Mouse (Mus musculus) hematopoietic stem cell, adult 5-6 weeks (primary cell): ENCODE measurements at regions not wholly inside any gene's neighbourhood (a gene's known extent, or its start where the extent isn't known, plus 50 kb on each side); places are given as distances from the start of the nearest gene placed in this dataset.

Experiments used
- ATAC-seq, 2 experiments: fragments of 125-278 bp in 1 of 2; replicated peaks in 1 of 2; 2 replicates each; pipeline ENCODE4 v1.8.0; 2016 to 2017; ENCODE audit warnings: inconsistent platforms in 2 of 2, mild to moderate bottlenecking in 2 of 2, moderate number of reproducible peaks in 2 of 2, low read depth in 1 of 2, moderate TSS enrichment in 1 of 2; ENCODE audit not compliant: low FRiP score in 2 of 2, poor library complexity in 2 of 2, severe bottlenecking in 2 of 2, insufficient read depth in 1 of 2, low TSS enrichment in 1 of 2

DNA sequence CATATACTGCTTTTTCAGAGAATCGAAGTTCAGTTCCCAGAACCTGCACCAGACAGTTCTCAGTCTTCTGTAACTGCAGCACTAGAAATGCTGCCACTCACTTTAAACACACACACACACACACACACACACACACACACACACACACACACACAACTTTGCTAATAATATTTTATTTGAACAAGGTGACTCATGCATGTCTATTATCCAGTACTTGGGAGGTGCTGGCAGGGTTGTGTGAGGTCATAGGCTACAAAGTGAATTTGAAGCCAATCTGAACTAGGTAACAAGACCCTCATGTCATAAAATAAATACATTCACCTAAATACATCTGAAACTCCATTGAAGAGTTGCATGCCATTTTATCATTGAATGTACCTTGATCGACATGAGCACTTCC lies 682.9 kb upstream of the Vstm2b start:
- no peak for ATAC-seq

DNA sequence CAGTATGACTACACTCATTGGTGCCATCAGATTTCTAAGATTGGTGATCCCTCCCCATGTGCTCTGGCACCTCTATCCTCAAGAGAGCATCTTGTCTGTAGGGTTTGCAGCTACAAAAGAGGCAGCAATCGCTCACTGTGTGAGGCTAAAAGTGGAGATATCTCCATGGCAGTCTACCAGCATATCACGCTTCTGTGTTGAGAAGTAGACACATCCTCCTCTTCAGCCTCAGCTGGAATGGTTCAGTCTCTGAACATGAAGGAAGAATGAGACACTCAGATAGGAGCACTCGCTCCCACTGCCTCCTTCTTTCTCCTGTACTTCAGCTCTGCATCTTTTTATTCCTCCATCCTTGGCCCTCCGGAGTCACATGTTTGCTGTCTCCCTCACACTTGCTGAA lies 677.6 kb upstream of the Vstm2b start:
- no peak for ATAC-seq

DNA sequence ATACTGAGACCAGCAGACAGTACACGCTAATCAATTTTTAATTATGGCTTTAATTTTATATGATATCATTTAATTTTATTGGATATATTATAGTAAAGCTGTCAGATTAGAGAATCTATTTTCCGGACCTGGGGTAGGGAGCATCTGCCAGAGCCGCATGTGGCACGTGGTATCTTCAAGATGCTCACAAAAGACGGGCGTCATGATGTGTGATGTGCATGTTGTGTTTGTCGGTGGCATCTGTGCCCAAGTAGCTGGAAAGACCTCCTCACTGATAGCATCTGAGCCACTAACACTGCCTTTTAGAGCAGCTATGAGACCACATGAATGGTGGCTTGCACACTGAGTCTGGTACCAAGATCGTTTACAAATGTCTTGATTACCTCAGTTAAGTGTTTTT lies 652.9 kb upstream of the Vstm2b start:
- ATAC-seq = no peak

DNA sequence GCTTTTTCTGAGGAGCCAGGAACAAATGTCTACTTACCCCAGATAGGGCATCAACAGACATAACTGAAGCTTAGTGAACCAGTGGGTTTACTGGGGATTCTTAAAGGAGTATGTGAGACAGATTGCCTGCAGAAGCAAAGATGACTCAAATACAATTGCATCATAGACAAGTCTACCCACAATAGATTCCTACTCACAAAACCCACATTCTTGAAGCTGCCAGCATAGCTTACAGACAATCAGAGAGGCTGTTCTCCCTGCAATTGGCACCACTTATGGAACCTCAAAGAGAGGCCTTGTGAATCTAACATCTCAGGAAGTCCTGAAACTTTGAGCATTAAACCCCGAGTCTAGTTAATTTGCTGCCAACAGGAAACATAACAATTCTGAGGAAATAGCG lies 649.6 kb upstream of the Vstm2b start:
- ATAC-seq = no peak

DNA sequence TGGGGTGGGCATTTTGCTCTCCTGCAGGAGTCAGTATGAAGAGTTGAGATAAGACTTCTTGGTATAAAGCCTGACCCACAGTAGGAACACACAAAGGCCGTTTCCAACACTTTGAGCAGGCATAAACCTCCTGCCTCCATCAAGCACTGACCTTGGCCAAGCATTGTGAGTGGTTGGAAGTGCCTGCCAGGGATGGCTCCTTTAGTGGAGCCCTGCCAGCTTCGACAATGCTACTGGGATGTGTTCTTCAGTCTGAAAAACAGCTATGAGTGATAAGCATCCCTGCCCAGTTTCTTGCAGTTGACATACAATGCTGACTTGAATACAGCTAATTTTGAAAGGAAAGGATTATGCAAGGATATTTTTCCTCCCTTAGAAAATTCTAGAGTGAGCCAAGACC lies 644.6 kb upstream of the Vstm2b start:
- no peak for ATAC-seq

DNA sequence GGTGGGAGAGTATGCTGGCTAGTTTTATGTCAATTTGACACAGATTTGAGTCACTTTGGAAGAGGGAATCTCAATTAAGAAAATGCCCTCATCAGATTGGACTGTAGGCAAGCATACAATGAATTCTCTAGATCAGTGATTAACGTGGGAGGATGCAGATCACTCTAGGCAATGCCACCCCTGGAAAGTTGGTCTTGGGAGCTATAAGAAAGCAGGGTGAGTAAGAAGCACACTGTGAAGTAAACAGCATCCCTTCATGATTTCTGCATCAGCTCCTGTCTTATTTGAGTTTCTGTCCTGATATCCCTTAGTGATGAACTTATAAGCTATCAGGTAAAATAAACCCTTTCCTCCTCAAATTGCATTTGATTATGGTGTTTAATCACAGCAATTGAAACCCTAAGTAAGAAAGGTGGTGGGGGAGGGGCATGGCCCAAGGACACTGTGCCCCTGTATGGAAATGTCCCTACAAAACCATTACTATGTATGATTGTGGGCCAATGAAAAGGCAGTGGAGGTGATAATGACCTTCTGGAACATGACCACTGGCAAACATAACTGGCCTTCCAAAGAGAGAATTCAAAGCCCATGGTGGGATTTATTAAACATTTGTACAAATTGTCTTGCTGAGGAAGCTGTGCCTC lies 640.3 kb upstream of the Vstm2b start:
- ATAC-seq = no peak

DNA sequence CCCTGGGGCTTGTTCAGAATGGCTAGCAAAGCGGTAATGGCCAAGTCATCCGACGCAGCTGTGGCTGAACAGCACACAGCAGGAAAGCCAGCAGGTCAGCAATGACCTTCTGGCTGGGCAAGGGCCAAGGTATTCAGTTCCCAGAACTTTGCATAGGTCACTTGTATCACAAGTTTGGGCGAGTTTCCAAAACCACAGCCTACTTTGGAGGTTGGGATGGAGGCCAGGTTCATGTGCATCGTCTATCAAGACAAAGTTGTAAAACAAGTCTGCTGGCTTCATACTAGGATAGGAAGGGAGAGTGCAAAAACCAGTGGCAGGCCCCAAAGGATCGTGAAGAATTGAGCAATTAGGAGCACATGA lies 639.8 kb upstream of the Vstm2b start:
- no peak for ATAC-seq

DNA sequence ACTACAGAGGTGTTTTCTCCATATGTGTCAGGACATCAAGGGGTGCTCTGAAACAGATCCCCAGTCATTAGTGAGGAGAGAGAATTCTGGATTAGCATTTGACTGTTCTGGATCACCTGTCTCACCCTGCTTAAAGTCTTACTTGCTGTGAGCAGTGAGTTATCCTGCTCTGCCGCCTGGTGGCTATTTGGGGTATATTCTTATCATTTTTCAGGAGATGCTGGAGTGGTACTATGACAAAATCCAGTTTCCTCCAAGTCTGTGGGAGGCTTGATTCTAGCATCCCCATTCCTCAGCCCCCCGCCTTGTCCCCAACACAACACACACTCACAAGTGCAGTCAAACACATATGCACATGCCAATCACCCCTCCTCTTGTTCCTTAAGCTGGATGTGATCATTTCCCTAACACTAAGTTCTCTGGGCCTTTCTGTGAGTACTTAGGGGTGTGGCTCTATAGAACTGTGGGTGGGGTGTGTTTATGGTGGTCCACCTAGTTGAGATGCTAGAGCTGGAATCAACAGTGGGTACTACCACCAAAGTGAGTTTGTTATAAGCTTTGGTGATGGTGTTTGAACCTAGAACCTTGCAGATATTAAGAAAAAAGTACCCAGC lies 624.6 kb upstream of the Vstm2b start:
- peak; percentile 45 to 46; a peak in 1 of 4 replicates for ATAC-seq

DNA sequence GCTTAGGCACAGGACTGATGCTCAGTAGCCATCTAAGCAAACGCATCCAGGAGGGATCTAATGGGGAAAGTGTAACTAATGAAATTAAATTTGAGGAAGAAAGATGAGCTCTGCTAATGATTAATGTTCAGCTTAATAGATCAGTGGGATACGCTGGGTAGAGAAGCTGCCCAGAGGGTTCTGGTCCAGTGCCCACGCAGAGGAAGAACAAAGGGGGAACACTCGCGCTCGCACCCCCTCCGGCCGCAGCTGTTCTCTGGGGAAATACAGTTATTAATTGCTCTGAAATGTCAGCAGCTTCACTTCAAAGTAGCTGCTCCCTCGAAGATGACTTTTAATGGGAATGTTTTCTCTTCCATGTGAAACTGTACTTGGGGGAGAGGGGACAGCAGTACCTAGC lies 623.0 kb upstream of the Vstm2b start:
- no peak for ATAC-seq

DNA sequence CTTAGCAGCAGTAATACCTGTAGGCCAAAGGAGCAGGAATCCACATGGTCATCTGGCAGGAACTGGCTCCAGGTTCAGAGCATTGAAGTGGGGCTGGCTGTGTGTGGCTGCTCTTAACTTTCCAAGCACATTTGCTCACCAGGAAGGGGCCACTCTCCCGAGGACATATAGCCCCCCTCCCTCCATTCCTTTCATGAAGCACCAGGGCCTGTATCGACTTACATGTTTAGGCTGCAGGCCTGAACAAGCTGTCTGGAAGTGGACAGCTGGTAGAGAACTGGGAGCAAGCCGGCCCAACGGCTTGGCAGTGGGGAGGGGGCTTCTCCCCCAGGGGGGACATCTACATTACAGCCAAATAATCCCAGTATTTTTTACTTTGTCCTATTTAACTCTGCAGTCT lies 622.5 kb upstream of the Vstm2b start:
- ATAC-seq = no peak

DNA sequence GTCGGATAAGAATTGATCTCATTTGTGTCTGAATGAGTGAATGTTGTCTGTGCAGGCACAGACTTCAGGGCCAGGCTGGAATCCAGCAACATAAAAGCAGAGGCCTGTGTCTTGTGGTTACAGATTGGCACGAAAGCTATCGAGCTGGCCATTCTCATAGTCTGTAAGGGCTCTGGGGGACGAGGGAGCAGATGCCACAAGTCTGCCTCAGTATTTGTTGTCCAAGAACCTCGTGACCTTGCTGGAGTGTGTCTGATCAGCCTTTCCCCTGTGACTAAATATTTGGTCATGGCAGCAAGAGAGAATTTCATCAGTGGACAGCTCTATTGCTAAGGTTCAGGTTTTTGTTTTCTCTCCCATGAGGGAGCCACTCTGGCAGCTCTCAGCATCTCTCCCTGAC lies 622.0 kb upstream of the Vstm2b start:
- ATAC-seq = no peak

DNA sequence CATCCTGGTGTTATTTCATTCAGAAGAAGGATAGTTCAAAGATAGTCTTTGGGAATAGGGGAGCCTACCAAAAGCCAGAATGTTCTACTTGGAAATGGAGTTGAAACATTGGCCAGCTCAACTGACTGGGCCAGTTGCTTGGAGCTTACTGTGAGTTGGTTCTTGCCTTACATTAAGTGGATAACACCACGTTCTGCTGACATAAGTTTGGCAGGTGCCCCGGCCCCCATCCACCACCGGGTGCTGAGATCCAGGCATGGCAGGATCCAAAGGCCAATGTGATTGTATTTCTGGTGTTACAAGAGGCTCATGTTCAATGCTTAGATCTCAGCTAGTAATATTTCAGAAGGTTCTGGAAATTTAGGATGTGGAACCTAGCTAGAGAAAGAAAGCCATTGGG lies 608.0 kb upstream of the Vstm2b start:
- no peak for ATAC-seq

DNA sequence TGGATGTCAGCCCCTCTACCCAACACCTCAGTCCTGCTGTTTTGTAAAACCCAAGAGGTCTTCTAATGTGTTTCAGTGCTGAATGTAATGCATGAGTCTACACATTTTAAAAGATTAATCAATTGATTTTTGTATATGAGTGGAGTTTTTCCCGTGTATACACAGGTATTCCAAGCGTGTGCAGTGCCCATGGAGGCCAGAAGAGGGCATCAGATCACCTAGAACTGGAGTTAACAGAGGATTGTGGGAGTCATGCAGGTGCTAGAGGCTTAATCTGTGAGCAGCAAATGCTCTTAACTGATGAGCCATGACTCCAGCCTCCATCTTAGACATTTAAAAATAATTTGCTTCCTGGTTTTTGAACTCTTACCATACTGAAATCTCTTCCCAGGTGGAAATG lies 587.6 kb upstream of the Vstm2b start:
- ATAC-seq = no peak

DNA sequence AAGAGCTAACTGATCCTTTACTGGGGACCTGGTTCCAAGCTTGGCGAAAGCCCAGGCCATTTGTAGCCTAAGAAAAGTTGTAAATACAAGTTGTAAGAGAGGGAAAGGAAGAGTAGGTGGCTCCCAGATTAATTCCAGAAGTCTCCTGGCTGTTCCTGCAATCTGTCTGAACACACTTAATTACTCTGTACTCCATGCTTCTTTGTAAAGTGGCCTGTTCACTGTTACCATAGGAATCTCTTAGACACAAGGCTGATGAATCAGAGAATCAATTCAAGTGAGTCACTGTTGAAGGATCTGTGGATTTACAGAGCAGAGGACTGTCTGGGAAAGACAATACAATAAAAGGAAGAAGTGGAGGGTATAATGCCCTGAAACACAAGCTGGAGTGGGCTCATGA lies 577.0 kb upstream of the Vstm2b start:
- no peak for ATAC-seq

DNA sequence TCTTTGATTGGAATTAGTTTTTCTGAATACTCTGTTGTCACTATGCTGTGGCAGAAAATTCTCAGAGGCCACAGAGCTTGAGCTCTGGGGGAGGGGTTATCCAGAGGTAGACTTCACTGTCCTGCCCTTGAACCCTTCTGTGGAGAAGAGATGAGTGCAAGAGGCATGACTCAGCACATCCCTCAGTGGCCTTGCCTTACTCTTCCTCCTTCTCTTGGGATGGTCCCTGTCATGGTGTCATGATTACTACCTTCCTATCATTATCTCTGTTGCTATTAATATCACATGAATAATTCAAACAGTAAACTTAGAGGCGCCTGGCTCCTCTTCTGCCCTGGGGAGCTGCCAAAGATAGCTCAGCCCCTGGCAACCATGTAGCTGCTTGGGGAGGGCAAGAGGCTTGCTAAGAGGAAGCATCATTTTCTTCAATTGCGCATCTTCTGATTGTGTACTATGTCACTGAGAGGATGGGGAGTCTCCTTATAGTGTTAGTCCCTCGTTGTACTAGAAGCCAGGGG lies 572.9 kb upstream of the Vstm2b start:
- no peak for ATAC-seq

DNA sequence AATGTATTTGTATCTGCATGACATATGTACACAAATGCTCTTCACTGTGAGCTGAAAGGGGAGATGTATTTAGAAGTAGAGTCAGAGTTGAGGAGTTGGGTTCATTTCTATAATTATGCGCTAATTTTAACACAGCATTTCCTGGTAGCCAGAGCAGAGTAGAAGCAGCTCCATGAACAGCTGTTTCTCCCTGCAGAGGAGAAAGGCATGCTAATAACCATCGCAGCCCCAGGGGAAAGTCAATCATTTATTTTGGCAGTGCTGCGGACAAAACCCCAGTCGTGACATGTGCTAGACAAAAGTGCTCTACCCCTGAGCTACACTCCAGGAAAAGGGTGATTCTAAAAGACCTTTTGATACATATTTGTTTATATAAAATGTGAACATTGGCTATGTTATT lies 565.7 kb upstream of the Vstm2b start:
- ATAC-seq = no peak

DNA sequence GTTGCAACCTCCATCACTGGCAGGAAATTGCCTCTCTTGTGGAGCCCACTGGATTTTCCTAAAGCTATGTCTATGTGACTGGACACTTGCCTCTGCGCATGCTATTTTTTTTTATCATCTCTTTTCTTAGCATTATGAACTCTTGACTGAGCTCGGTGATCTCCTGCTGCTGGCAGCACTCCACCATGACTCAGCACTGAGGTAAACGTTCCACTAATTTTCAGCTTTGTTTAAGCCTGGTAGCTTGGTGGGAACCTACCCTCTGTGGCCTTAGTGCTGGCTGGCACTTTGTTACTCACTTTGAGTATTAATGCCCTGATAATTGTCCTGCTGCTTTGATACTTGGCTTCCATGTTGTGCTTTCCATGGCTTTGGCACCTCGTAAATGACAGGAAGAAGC lies 545.8 kb upstream of the Vstm2b start:
- no peak for ATAC-seq

DNA sequence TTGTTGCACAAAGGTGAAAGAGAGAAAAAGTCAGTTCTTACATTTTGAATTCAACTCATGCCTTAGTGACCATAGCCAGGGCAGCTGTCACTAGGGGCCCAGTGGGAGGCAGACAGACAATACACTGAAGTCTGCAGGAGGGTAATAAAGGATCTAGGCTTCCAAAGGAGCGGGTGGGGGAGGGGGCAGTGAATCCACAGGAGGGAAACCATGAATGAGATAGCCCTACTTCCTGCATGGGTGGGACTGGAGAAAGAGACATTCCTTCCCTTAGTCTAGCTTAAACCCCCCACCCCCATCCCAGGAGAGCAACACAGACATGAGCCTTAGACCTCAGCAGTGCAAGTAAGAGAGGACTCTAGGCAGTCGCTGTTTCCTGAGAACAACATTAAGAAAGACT lies 535.4 kb upstream of the Vstm2b start:
- ATAC-seq = no peak

DNA sequence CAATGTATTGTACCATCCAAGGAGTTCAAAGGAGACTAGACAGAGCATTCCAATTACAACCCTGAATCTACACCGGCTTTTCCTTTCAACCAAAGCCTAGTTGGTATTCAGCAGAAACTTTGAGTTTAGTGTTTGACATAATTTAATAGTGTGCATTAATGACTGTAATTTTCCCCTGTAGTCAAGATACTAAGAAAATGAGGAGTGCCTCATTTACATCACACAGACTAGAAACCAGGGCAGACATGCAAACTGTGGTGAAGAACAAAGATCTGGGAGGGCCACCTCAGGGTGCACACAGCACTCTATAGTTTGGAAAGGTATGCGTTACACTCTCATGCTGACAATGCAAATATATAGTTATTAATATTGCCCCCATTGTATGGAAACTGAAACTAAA lies 525.4 kb upstream of the Vstm2b start:
- no peak for ATAC-seq
